ENCODE assay signal across 12 mouse cellular contexts in the genomic region with DNA sequence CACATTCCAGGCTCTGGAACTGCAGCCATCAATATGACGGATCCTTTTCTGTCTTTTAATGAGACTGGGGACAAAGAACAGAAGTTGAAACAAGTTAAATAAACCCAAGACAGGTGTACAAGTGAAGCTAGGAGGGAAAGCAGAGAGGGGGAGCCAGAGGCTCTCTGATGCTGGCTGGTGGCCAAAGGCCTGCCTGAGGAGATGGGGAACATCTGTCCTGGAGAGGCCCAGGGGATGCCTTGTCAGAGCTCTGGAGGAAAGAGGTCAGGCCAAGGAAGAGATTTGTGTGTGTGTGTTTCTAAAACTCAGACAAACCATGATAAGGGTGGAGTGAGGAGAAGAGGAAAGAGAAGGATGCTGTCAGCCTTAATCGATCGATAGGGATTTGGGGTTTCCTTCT. TPM values are rescaled to one million over a fixed set of nuclear protein-coding genes. Genes with fewer than 3 reads are reported as not detected.
DNase-seq lines count a peak whose midpoint lies in the region; ATAC-seq lines count a peak whose summit lies in the region.
"Had no signal": no experiment of that assay in that cellular context is flagged by ENCODE, and none has a peak within 500 bp of the region (broad histone marks: within the 10 kb centered on the region; RNA-seq: fewer than 3 reads in every experiment).

No protein-coding gene starts in this region.

- no peak overlapping the region for H3K4me2 ChIP-seq in kidney, embryonic 14.5 days (replicated peaks; ENCODE audit: low read depth, low read length)
- H3K4me2 ChIP-seq in heart, embryonic 12.5 days, result no peak overlapping the region
- no peak overlapping the region for H3K4me2 ChIP-seq in hindbrain, embryonic 14.5 days (replicated peaks)
- H3K4me2 ChIP-seq: limb, embryonic 12.5 days had no signal

- DNase-seq in kidney, adult 11 months, result no peak
- peak; percentile 84 for DNase-seq in MN1 (ENCODE audit: low spot score)
- peak; percentile 84 for DNase-seq in kidney, postnatal 10 days
- no peak for DNase-seq in cerebellum, postnatal 14 days
- DNase-seq in hindbrain, embryonic 14.5 days (ENCODE audit: low spot score), result no peak
- DNase-seq: cerebellum, postnatal 10 days had no signal

- H3K27ac ChIP-seq in kidney, embryonic 14.5 days (ENCODE audit: low read depth, low read length), result no peak overlapping the region
- H3K27ac ChIP-seq in heart, embryonic 12.5 days (ENCODE audit: poor library complexity, severe bottlenecking), result no peak overlapping the region
- H3K27ac ChIP-seq in hindbrain, embryonic 14.5 days, result no peak overlapping the region
- H3K27ac ChIP-seq: limb, embryonic 12.5 days had no signal

- H3K36me3 ChIP-seq in kidney, embryonic 14.5 days (ENCODE audit: control insufficient read depth, insufficient read depth, low read length), result peaks cover 77% of the 10 kb centered on the region
- peaks cover 78% of the 10 kb centered on the region for H3K36me3 ChIP-seq in heart, embryonic 12.5 days
- H3K36me3 ChIP-seq in hindbrain, embryonic 14.5 days (replicated peaks; ENCODE audit: control insufficient read depth, insufficient read depth), result peaks cover 74% of the 10 kb centered on the region

- no peak overlapping the region for H3K9ac ChIP-seq in kidney, embryonic 14.5 days (ENCODE audit: low read depth, low read length)
- no peak overlapping the region for H3K9ac ChIP-seq in heart, embryonic 12.5 days
- H3K9ac ChIP-seq in hindbrain, embryonic 14.5 days, result no peak overlapping the region
- H3K9ac ChIP-seq: limb, embryonic 12.5 days had no signal

- 63% methylated on average over 3 of the region's 3 CpGs for WGBS in kidney, embryonic 14.5 days
- 52% methylated on average over 3 of the region's 3 CpGs for WGBS in heart, embryonic 12.5 days
- 89% methylated on average over 3 of the region's 3 CpGs for WGBS in hindbrain, embryonic 14.5 days

- ATAC-seq in kidney, embryonic 14.5 days (ENCODE audit: low FRiP score, low TSS enrichment), result peak; percentile 83
- ATAC-seq in heart, embryonic 12.5 days (ENCODE audit: insufficient number of reproducible peaks, low FRiP score), result 0 out of 2 replicates have a peak, but pooled peaks have one; percentile 36
- ATAC-seq in frontal cortex, adult (ENCODE audit: low TSS enrichment), result no peak
- no peak for ATAC-seq in hindbrain, embryonic 14.5 days (ENCODE audit: low FRiP score)

- H3K27me3 ChIP-seq in kidney, embryonic 14.5 days (ENCODE audit: control insufficient read depth, insufficient read depth, low read length), result no peaks in the 10 kb centered on the region
- H3K27me3 ChIP-seq in heart, embryonic 12.5 days (replicated peaks), result no peaks in the 10 kb centered on the region
- H3K27me3 ChIP-seq in hindbrain, embryonic 14.5 days (ENCODE audit: control insufficient read depth, insufficient read depth, low read length), result no peaks in the 10 kb centered on the region
- H3K27me3 ChIP-seq: CH12.LX; limb, embryonic 12.5 days; megakaryocyte, embryonic 14.5 days had no signal

- H3K4me1 ChIP-seq in kidney, embryonic 14.5 days (ENCODE audit: control insufficient read depth, insufficient read depth, low read length), result no peaks in the 10 kb centered on the region; the same call in 1 of the 2 replicates
- peaks cover 16% of the 10 kb centered on the region for H3K4me1 ChIP-seq in heart, embryonic 12.5 days (replicated peaks)
- no peaks in the 10 kb centered on the region for H3K4me1 ChIP-seq in hindbrain, embryonic 14.5 days (replicated peaks; ENCODE audit: control insufficient read depth, insufficient read depth, low read length)
- H3K4me1 ChIP-seq: limb, embryonic 12.5 days had no signal

- H3K4me3 ChIP-seq in kidney, embryonic 14.5 days (ENCODE audit: low read length), result no peak overlapping the region
- no peak overlapping the region for H3K4me3 ChIP-seq in heart, embryonic 12.5 days
- H3K4me3 ChIP-seq in hindbrain, embryonic 14.5 days (replicated peaks; ENCODE audit: low read length), result no peak overlapping the region
- H3K4me3 ChIP-seq: limb, embryonic 12.5 days; megakaryocyte, embryonic 14.5 days had no signal

- H3K9me3 ChIP-seq in kidney, embryonic 14.5 days (ENCODE audit: control insufficient read depth, low read length), result no peaks in the 10 kb centered on the region
- H3K9me3 ChIP-seq in heart, embryonic 12.5 days (replicated peaks), result no peaks in the 10 kb centered on the region
- H3K9me3 ChIP-seq in hindbrain, embryonic 14.5 days (ENCODE audit: control insufficient read depth, low read length), result no peaks in the 10 kb centered on the region
- H3K9me3 ChIP-seq: limb, embryonic 12.5 days; megakaryocyte, embryonic 14.5 days had no signal

RNA-seq across cellular contexts. Expression of a gene that starts 14.4 kb away (rescaled TPM):
- polyA plus RNA-seq in kidney, embryonic 14.5 days (2014; fragmentation: Nextera tagmentation; extraction: Ambion mirVana), result 4.5 and 6.4 TPM in 2 replicates
- 2.9 and 3.3 TPM in 2 replicates for polyA plus RNA-seq in heart, embryonic 12.5 days (2016; fragmentation: Nextera tagmentation; extraction: Ambion mirVana)
- polyA plus RNA-seq in hindbrain, embryonic 14.5 days (2014; fragmentation: Nextera tagmentation; extraction: Ambion mirVana), result 5.8 and 8.0 TPM in 2 replicates

RNA-seq across cellular contexts. Expression of a gene that starts 14.9 kb away (rescaled TPM):
- 74.2 TPM in 2 replicates for polyA plus RNA-seq in kidney, embryonic 14.5 days (2014; fragmentation: Nextera tagmentation; extraction: Ambion mirVana)
- 77.2 and 79.9 TPM in 2 replicates for polyA plus RNA-seq in heart, embryonic 12.5 days (2016; fragmentation: Nextera tagmentation; extraction: Ambion mirVana)
- 93.0 and 104 TPM in 2 replicates for polyA plus RNA-seq in hindbrain, embryonic 14.5 days (2014; fragmentation: Nextera tagmentation; extraction: Ambion mirVana)

Comparison
In these comparisons a context has a peak if more than half of its experiments do, and no peak if none do; other contexts are left out.
1. DNase-seq: peak in MN1 (single experiment) and kidney, postnatal 10 days (single experiment); none in kidney, adult 11 months (single experiment), cerebellum, postnatal 14 days (0 of 2) and hindbrain, embryonic 14.5 days (single experiment).
2. ATAC-seq: peak in kidney, embryonic 14.5 days (single experiment) and heart, embryonic 12.5 days (single experiment); none in frontal cortex, adult (single experiment) and hindbrain, embryonic 14.5 days (single experiment).